Mouse (Mus musculus): ENCODE data around the gene Tmem254a.
"Not testable (repeated sequence)": the region's sequence is repeated elsewhere in the genome, so short reads cannot be mapped to it uniquely, and the experiment has no call there.

Gene Tmem254a

DNA sequence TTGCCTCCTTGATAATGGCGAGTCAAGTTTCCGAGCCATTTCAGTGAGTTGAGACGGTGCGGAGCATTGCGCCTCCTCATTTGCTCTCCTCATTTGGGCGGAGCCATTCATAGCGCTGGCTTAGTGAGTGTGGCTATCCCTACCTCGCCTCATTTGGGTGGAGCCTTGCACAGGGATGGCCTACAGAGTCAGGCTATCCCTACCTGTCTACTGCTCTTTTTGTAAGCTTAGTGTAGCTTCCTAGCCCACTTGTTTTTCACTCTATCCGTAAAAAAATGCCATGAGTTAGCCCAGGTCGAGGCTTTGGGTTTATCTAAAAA is at the start of gene Tmem254a:
Tmem254a (minus strand) TSS at position 111 of the 320 bp plus-strand sequence.
- not testable (repeated sequence) for DNase-seq (ENCODE audit: low spot score)

GRCm38 (mm10) chr14:25957861-25958260 is 30.4 kb upstream of the Tmem254a start:
- not testable (repeated sequence) for DNase-seq (ENCODE audit: low spot score)

GRCm38 (mm10) chr14:25938004-25938403 is 10.5 kb upstream of the Tmem254a start, which contains the start of gene Cphx1:
Gene Cphx1 (plus strand): TSS chr14:25938304.
- not testable (repeated sequence) for DNase-seq (ENCODE audit: low spot score)

GRCm38 (mm10) chr14:25936867-25937630 is 9.6 kb upstream of the Tmem254a start:
- DNase-seq (ENCODE audit: low spot score): not testable (repeated sequence)

GRCm38 (mm10) chr14:25926814-25927561 is 484 bp downstream of the Tmem254a start:
- not testable (repeated sequence) for DNase-seq (ENCODE audit: low spot score)

DNA sequence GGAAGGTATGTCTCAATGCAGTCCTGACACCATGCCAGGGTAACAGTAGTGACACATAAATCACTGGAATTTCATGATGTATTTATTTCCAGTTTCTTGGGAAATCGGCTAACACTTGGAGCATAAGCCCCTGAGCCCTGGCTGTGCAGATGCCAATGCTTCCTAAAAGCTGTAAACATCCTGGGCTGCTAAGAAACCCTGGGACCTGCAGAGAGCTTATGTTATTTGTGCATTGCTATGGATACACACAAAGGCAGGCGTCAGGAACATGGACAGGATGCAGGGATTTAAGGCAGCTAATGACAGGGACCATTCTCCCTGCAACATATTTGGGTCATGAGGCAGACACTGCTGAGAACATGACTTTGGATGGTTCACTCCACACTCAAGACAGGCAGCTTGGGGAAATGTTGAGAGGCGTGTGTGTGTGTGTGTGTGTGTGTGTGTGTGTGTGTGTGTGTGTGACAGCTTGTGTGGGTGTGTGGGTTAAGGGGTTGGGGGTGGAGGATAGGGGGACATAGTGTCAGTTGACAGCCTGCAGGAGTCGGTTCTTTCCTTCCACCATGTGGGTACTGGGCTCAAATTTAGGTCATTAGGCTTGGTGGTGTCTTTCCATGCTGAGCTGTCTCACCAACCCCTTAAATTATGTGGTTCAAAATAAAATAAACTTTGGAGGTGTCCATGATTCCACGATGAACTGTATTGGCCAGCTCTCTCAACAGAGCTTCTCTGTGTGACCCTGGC is 8.9 kb downstream of the Tmem254a start:
- not testable (repeated sequence) for DNase-seq (ENCODE audit: low spot score)

DNA sequence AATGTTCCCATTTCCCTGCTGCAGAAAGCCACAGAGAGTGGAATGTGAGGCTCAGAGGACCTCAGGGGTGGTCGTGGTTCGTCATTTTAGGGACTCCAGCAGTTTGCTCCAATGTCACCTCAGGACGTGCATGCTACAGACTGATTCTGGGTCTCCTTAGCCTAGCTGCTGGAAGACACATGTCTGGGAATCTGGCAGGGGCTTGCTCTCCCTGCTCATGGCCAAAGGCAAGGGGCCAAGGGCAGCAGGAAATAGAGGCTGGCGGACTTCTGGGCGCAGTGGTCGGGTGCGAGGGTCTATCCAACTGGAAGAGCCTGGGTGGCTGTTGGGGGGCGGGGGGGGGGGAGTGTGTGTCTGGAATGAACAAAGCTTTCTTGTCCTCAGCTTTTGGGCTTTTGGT is 18.5 kb downstream of the Tmem254a start:
- not testable (repeated sequence) for DNase-seq (ENCODE audit: low spot score)

- DNase-seq (ENCODE audit: low spot score): not testable (repeated sequence)
Measured at GRCm38 (mm10) chr14:25907272-25907671, 20.2 kb downstream of the Tmem254a start.

DNA sequence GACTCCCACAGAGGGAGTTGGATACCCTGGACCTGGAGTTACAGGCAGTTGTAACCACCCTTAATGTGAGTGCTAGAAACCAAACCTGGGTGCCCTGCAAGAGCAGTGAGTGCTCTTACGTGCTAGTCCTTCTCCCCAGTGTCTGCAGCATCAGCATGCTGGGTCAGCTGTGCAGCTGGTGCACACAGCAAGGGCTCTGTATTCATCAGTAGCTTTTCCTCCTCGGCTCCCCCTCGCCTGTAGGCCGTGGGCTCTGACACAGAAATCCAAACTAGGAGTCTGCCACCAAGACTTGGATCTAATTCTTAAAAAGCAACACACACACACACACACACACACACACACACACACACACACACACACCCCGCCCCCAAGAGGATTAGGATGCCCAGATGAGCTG is 22.2 kb downstream of the Tmem254a start:
- not testable (repeated sequence) for DNase-seq (ENCODE audit: low spot score)

DNA sequence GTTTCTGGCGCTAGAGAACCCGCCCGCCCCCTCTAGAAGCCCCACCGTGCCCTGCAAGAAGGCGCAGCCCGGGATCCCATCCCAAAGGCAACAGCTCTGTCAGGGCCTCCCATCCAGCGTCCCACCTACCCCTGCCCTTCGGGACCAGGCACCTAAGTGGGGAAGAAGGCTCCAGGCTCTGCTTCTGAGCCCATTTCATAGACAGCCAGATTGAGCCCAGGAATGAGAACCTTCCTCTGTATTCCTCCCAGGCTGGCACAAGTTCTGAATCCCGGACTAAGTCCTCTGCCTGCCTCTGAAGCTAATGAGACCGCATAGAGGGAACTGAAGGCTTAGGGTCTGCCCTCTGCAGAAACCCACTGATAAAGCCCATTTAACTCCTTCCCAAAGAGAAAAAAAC is 24.5 kb downstream of the Tmem254a start, which contains the start of gene Plac9a:
Plac9a (minus strand) TSS at position 101 of the 400 bp plus-strand sequence.
- not testable (repeated sequence) for DNase-seq (ENCODE audit: low spot score)

DNA sequence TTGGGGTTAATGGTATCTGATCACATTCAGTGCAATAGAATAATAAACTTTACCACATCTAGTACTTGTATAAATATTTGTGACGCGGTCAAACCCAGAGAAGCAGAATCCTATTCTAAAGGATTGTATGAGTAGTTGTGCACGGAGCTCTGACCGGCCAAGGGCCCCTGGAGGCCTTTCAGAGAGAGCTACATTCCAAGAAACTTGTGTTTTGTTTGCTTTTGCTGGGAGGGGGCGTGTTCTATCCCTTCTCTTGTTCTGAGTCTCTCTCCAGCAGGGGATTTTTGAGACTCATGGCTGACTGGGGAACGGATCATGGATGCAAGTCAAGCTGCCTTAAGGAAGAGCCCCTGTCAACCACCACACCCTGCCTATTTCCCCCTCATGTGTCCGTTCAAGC is 31.8 kb downstream of the Tmem254a start:
- not testable (repeated sequence) for DNase-seq (ENCODE audit: low spot score)

GRCm38 (mm10) chr14:25894566-25894965 is 32.9 kb downstream of the Tmem254a start:
- DNase-seq (ENCODE audit: low spot score): not testable (repeated sequence)

GRCm38 (mm10) chr14:25885886-25886285 is 41.6 kb downstream of the Tmem254a start:
- not testable (repeated sequence) for DNase-seq (ENCODE audit: low spot score)

DNA sequence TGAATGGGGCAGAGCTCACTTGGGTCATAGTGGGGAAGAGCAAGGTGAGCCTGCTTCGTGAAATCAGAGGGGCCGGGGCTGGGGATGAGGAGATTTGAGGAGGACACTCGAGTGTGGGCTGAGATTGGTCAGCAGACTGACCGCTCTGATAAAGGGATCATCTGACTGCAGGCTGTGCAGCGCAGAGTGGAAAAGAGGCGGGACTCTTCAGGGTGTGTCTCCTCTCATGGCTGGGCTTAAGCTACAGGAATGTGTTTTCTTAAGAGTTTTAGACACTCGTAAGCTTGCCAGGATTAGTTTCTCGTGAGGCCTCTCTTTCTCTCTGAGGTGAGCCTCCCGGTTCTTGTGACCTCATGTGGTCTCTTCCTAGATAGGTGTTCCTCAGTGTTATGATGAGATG is 45.7 kb downstream of the Tmem254a start:
- not testable (repeated sequence) for DNase-seq (ENCODE audit: low spot score)

- DNase-seq (ENCODE audit: low spot score): not testable (repeated sequence)
Measured at GRCm38 (mm10) chr14:25876640-25877039, 50.8 kb downstream of the Tmem254a start.
